9 mouse cellular contexts compared by ENCODE assay signal in the genomic region with DNA sequence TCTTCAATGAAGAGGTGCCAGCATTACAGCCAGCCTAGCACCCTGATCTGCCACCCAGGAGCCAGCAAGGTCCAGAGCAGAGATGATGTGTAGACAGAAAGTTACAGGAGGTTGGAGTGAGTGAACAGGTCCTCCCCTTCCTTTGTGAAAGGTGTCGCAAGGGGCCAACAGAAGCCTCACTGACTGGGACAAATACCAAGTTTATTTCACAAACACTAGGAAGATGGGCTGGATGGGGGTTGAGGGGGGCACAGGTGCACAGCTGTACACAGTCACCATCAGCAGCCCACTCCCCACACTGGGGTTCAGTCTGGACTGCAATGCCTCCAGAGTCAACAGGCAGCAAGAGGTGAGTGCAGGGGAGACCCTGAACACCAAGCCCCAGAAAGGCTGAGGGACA. TPM values are rescaled to one million over a fixed set of nuclear protein-coding genes. Genes with fewer than 3 reads are reported as not detected.
DNase-seq lines count a peak whose midpoint lies in the region; ATAC-seq and TF ChIP-seq lines count a peak whose summit lies in the region.
"Had no signal": no experiment of that assay in that cellular context is flagged by ENCODE, and none has a peak within 500 bp of the region (broad histone marks: within the 10 kb centered on the region; RNA-seq: fewer than 3 reads in every experiment).

No protein-coding gene starts in this region.

- H3K27ac ChIP-seq in kidney, embryonic 14.5 days (ENCODE audit: low read depth, low read length) = no peak overlapping the region
- H3K27ac ChIP-seq in embryonic facial prominence, embryonic 14.5 days (replicated peaks; ENCODE audit: low read depth, low read length) = no peak overlapping the region
- H3K27ac ChIP-seq in hindbrain, postnatal 0 days = no peak overlapping the region; the same call in 1 of the 2 replicates
- no peak overlapping the region for H3K27ac ChIP-seq in midbrain, postnatal 0 days (ENCODE audit: low read depth, low read length)

- peaks cover 19% of the 10 kb centered on the region; the same call in 1 of the 2 replicates for H3K4me1 ChIP-seq in kidney, embryonic 14.5 days (ENCODE audit: control insufficient read depth, insufficient read depth, low read length)
- peaks cover 15% of the 10 kb centered on the region; the same call in 1 of the 2 replicates for H3K4me1 ChIP-seq in embryonic facial prominence, embryonic 14.5 days (ENCODE audit: control insufficient read depth, insufficient read depth, low read length)
- H3K4me1 ChIP-seq in hindbrain, postnatal 0 days (ENCODE audit: insufficient read depth, low read length) = peaks cover 21% of the 10 kb centered on the region
- peaks cover 19% of the 10 kb centered on the region for H3K4me1 ChIP-seq in midbrain, postnatal 0 days (ENCODE audit: insufficient read depth, low read length)

- WGBS in kidney, embryonic 14.5 days = 100% methylated on average over 1 of the region's 1 CpGs
- WGBS in embryonic facial prominence, embryonic 14.5 days = 100% methylated on average over 1 of the region's 1 CpGs
- WGBS in hindbrain, postnatal 0 days = 88% methylated on average over 1 of the region's 1 CpGs
- WGBS in midbrain, postnatal 0 days = 88% methylated on average over 1 of the region's 1 CpGs

- no peaks in the 10 kb centered on the region for H3K9me3 ChIP-seq in kidney, embryonic 14.5 days (ENCODE audit: control insufficient read depth, low read length)
- H3K9me3 ChIP-seq in embryonic facial prominence, embryonic 14.5 days (ENCODE audit: control insufficient read depth, low read length) = no peaks in the 10 kb centered on the region
- H3K9me3 ChIP-seq in hindbrain, postnatal 0 days (ENCODE audit: low read length) = no peaks in the 10 kb centered on the region
- no peaks in the 10 kb centered on the region for H3K9me3 ChIP-seq in midbrain, postnatal 0 days (ENCODE audit: low read length)

- DNase-seq in kidney, postnatal 4 days = no peak
- no peak for DNase-seq in embryonic facial prominence, embryonic 14.5 days (ENCODE audit: low spot score)
- DNase-seq in hindbrain, postnatal 0 days (ENCODE audit: low spot score) = no peak
- DNase-seq in midbrain, postnatal 0 days (ENCODE audit: low spot score) = no peak
- DNase-seq in left cerebral cortex, postnatal 14 days (ENCODE audit: low spot score in 2 of 2) = no peak
- no peak for DNase-seq in MN1 (ENCODE audit: low spot score)
- DNase-seq: heart, postnatal 10 days had no signal

- no peak overlapping the region for H3K4me3 ChIP-seq in kidney, embryonic 14.5 days (ENCODE audit: low read length)
- peak overlapping the region; percentile 79 for H3K4me3 ChIP-seq in embryonic facial prominence, embryonic 14.5 days (ENCODE audit: low read depth, low read length)
- H3K4me3 ChIP-seq in hindbrain, postnatal 0 days (ENCODE audit: low read length) = peak overlapping the region; percentile 85; the same call in 1 of the 2 replicates
- peak overlapping the region; percentile 64 for H3K4me3 ChIP-seq in midbrain, postnatal 0 days (ENCODE audit: low read depth, low read length)

- H3K4me2 ChIP-seq in kidney, embryonic 14.5 days (replicated peaks; ENCODE audit: low read depth, low read length) = peak overlapping the region; percentile 87
- H3K4me2 ChIP-seq in embryonic facial prominence, embryonic 14.5 days (ENCODE audit: low read depth, low read length) = peak overlapping the region; percentile 82
- H3K4me2 ChIP-seq in hindbrain, postnatal 0 days (ENCODE audit: low read depth, low read length) = peak overlapping the region; percentile 89
- peak overlapping the region; percentile 94 for H3K4me2 ChIP-seq in midbrain, postnatal 0 days (ENCODE audit: low read depth, low read length, poor library complexity, severe bottlenecking)

- no peak for ATAC-seq in kidney, embryonic 14.5 days (ENCODE audit: low FRiP score, low TSS enrichment)
- ATAC-seq in embryonic facial prominence, embryonic 14.5 days (ENCODE audit: low read depth) = no peak
- no peak for ATAC-seq in hindbrain, postnatal 0 days
- no peak for ATAC-seq in midbrain, postnatal 0 days (ENCODE audit: low FRiP score)
- ATAC-seq in inflammation-experienced regulatory T-cells, adult 6 months = no peak

- H3K27me3 ChIP-seq in kidney, embryonic 14.5 days (ENCODE audit: control insufficient read depth, insufficient read depth, low read length) = no peaks in the 10 kb centered on the region
- no peaks in the 10 kb centered on the region for H3K27me3 ChIP-seq in embryonic facial prominence, embryonic 14.5 days (replicated peaks; ENCODE audit: control insufficient read depth, insufficient read depth, low read length)
- no peaks in the 10 kb centered on the region for H3K27me3 ChIP-seq in hindbrain, postnatal 0 days (ENCODE audit: insufficient read depth, low read length)
- no peaks in the 10 kb centered on the region for H3K27me3 ChIP-seq in midbrain, postnatal 0 days (ENCODE audit: insufficient read depth, low read length)

- no peak for TF ChIP-seq CTCF in hindbrain, postnatal 0 days (IDR thresholded peaks at IDR 0.05; ENCODE audit: low read depth)
- TF ChIP-seq CTCF in midbrain, postnatal 0 days (IDR thresholded peaks at IDR 0.05) = no peak

- no peak overlapping the region; the same call in 1 of the 2 replicates for H3K9ac ChIP-seq in kidney, embryonic 14.5 days (ENCODE audit: low read depth, low read length)
- H3K9ac ChIP-seq in embryonic facial prominence, embryonic 14.5 days (ENCODE audit: low read depth, low read length) = peak overlapping the region; percentile 88
- no peak overlapping the region; the same call in 1 of the 2 replicates for H3K9ac ChIP-seq in hindbrain, postnatal 0 days (replicated peaks; ENCODE audit: low read length)
- H3K9ac ChIP-seq in midbrain, postnatal 0 days (replicated peaks; ENCODE audit: low read length, poor library complexity, severe bottlenecking) = peak overlapping the region; percentile 13; the same call in 1 of the 2 replicates

- H3K36me3 ChIP-seq in kidney, embryonic 14.5 days (ENCODE audit: control insufficient read depth, insufficient read depth, low read length) = peaks cover 36% of the 10 kb centered on the region
- peaks cover 35% of the 10 kb centered on the region for H3K36me3 ChIP-seq in embryonic facial prominence, embryonic 14.5 days (ENCODE audit: control insufficient read depth, insufficient read depth, low read length)
- peaks cover 17% of the 10 kb centered on the region for H3K36me3 ChIP-seq in hindbrain, postnatal 0 days (ENCODE audit: insufficient read depth, low read length)
- H3K36me3 ChIP-seq in midbrain, postnatal 0 days (ENCODE audit: insufficient read depth, low read length) = peaks cover 30% of the 10 kb centered on the region

- intact Hi-C loops in left cerebral cortex, postnatal 14 days (cut with DNase I) = no loop called here

RNA-seq across cellular contexts. Expression of a gene that starts 0.9 kb away (rescaled TPM):
- 30.9 and 31.5 TPM in 2 replicates for polyA plus RNA-seq in kidney, embryonic 14.5 days (2014; fragmentation: Nextera tagmentation; extraction: Ambion mirVana)
- polyA plus RNA-seq in embryonic facial prominence, embryonic 14.5 days (2014; fragmentation: Nextera tagmentation; extraction: Ambion mirVana) = 34.3 and 42.8 TPM in 2 replicates
- 286 and 304 TPM in 2 replicates for total RNA-seq in hindbrain, postnatal 0 days (2014; rRNA removed)
- polyA plus RNA-seq in hindbrain, postnatal 0 days (2015; fragmentation: Nextera tagmentation; extraction: Ambion mirVana) = 71.5 and 77.0 TPM in 2 replicates
- 238 and 337 TPM in 2 replicates for total RNA-seq in midbrain, postnatal 0 days (2014; rRNA removed)
- 86.8 and 92.9 TPM in 2 replicates for polyA plus RNA-seq in midbrain, postnatal 0 days (2015; fragmentation: Nextera tagmentation; extraction: Ambion mirVana)
- total RNA-seq in left cerebral cortex, postnatal 14 days (2021) = 100 to 1,000 TPM; 136 to 144 TPM
- polyA plus RNA-seq in inflammation-experienced regulatory T-cells, adult 6 months (2017; shearing (Covaris generic)) = not detected

RNA-seq across cellular contexts. Expression of a gene that starts 3.0 kb away (rescaled TPM):
- polyA plus RNA-seq in kidney, embryonic 14.5 days (2014; fragmentation: Nextera tagmentation; extraction: Ambion mirVana) = 182 and 213 TPM in 2 replicates
- 199 and 230 TPM in 2 replicates for polyA plus RNA-seq in embryonic facial prominence, embryonic 14.5 days (2014; fragmentation: Nextera tagmentation; extraction: Ambion mirVana)
- total RNA-seq in hindbrain, postnatal 0 days (2014; rRNA removed) = 579 and 615 TPM in 2 replicates
- 637 and 643 TPM in 2 replicates for polyA plus RNA-seq in hindbrain, postnatal 0 days (2015; fragmentation: Nextera tagmentation; extraction: Ambion mirVana)
- 607 and 625 TPM in 2 replicates for total RNA-seq in midbrain, postnatal 0 days (2014; rRNA removed)
- polyA plus RNA-seq in midbrain, postnatal 0 days (2015; fragmentation: Nextera tagmentation; extraction: Ambion mirVana) = 667 and 754 TPM in 2 replicates
- 100 to 1,000 TPM; 486 to 488 TPM for total RNA-seq in left cerebral cortex, postnatal 14 days (2021)
- 100 to 1,000 TPM in 1 of 3 experiments, 10 to 100 TPM in 2; 75.7 to 115 (median 83.2) TPM for polyA plus RNA-seq in inflammation-experienced regulatory T-cells, adult 6 months (2017; shearing (Covaris generic))

RNA-seq across cellular contexts. Expression of a gene that starts 7.7 kb away (rescaled TPM):
- polyA plus RNA-seq in kidney, embryonic 14.5 days (2014; fragmentation: Nextera tagmentation; extraction: Ambion mirVana) = 19.1 and 22.0 TPM in 2 replicates
- polyA plus RNA-seq in embryonic facial prominence, embryonic 14.5 days (2014; fragmentation: Nextera tagmentation; extraction: Ambion mirVana) = 13.4 and 15.0 TPM in 2 replicates
- total RNA-seq in hindbrain, postnatal 0 days (2014; rRNA removed) = 21.2 and 24.8 TPM in 2 replicates
- 13.5 and 14.1 TPM in 2 replicates for polyA plus RNA-seq in hindbrain, postnatal 0 days (2015; fragmentation: Nextera tagmentation; extraction: Ambion mirVana)
- total RNA-seq in midbrain, postnatal 0 days (2014; rRNA removed) = 13.8 and 23.3 TPM in 2 replicates
- 13.3 and 15.9 TPM in 2 replicates for polyA plus RNA-seq in midbrain, postnatal 0 days (2015; fragmentation: Nextera tagmentation; extraction: Ambion mirVana)
- total RNA-seq in left cerebral cortex, postnatal 14 days (2021) = 1 to 10 TPM; 9.0 to 9.1 TPM
- polyA plus RNA-seq in inflammation-experienced regulatory T-cells, adult 6 months (2017; shearing (Covaris generic)) = 10 to 100 TPM; 20.1 to 32.4 (median 23.9) TPM

RNA-seq across cellular contexts. Expression of a gene that starts 11.8 kb away (rescaled TPM):
- 1.8 and 2.0 TPM in 2 replicates for polyA plus RNA-seq in kidney, embryonic 14.5 days (2014; fragmentation: Nextera tagmentation; extraction: Ambion mirVana)
- 2.3 and 3.3 TPM in 2 replicates for polyA plus RNA-seq in embryonic facial prominence, embryonic 14.5 days (2014; fragmentation: Nextera tagmentation; extraction: Ambion mirVana)
- 2.0 and 3.4 TPM in 2 replicates for total RNA-seq in hindbrain, postnatal 0 days (2014; rRNA removed)
- polyA plus RNA-seq in hindbrain, postnatal 0 days (2015; fragmentation: Nextera tagmentation; extraction: Ambion mirVana) = 1.7 and 2.2 TPM in 2 replicates
- total RNA-seq in midbrain, postnatal 0 days (2014; rRNA removed) = 2.0 and 9.0 TPM in 2 replicates
- polyA plus RNA-seq in midbrain, postnatal 0 days (2015; fragmentation: Nextera tagmentation; extraction: Ambion mirVana) = 1.2 and 1.4 TPM in 2 replicates
- total RNA-seq in left cerebral cortex, postnatal 14 days (2021) = 1 to 10 TPM; 2.1 to 2.8 TPM
- polyA plus RNA-seq in inflammation-experienced regulatory T-cells, adult 6 months (2017; shearing (Covaris generic)) = not detected

RNA-seq across cellular contexts. Expression of a gene that starts 30.7 kb away (rescaled TPM):
- 29.0 and 40.1 TPM in 2 replicates for polyA plus RNA-seq in kidney, embryonic 14.5 days (2014; fragmentation: Nextera tagmentation; extraction: Ambion mirVana)
- 38.2 and 40.6 TPM in 2 replicates for polyA plus RNA-seq in embryonic facial prominence, embryonic 14.5 days (2014; fragmentation: Nextera tagmentation; extraction: Ambion mirVana)
- 51.1 and 52.5 TPM in 2 replicates for total RNA-seq in hindbrain, postnatal 0 days (2014; rRNA removed)
- 48.7 and 50.0 TPM in 2 replicates for polyA plus RNA-seq in hindbrain, postnatal 0 days (2015; fragmentation: Nextera tagmentation; extraction: Ambion mirVana)
- total RNA-seq in midbrain, postnatal 0 days (2014; rRNA removed) = 30.8 and 39.9 TPM in 2 replicates
- 46.0 and 52.4 TPM in 2 replicates for polyA plus RNA-seq in midbrain, postnatal 0 days (2015; fragmentation: Nextera tagmentation; extraction: Ambion mirVana)
- total RNA-seq in left cerebral cortex, postnatal 14 days (2021) = 100 to 1,000 TPM; 124 to 125 TPM
- 10 to 100 TPM; 11.3 to 13.9 (median 12.7) TPM for polyA plus RNA-seq in inflammation-experienced regulatory T-cells, adult 6 months (2017; shearing (Covaris generic))

Comparison
In these comparisons a context has a peak if more than half of its experiments do, and no peak if none do; other contexts are left out.
1. H3K9ac ChIP-seq: peak in embryonic facial prominence, embryonic 14.5 days (single experiment) and midbrain, postnatal 0 days (single experiment); none in kidney, embryonic 14.5 days (single experiment) and hindbrain, postnatal 0 days (single experiment).
2. RNA of a gene that starts 0.9 kb away (polyA plus RNA-seq): 86.8 to 92.9 TPM in midbrain, postnatal 0 days, 71.5 to 77.0 TPM in hindbrain, postnatal 0 days, 34.3 to 42.8 TPM in embryonic facial prominence, embryonic 14.5 days and 30.9 to 31.5 TPM in kidney, embryonic 14.5 days; not detected in inflammation-experienced regulatory T-cells, adult 6 months; every median in the first group is over 10 times any median in the second.
3. Peak in every context shown above with its lines, with median percentiles within 50 percentile points of each other: H3K4me2 ChIP-seq.